Mouse (Mus musculus): ENCODE results near the gene Serpina10. TPM values are rescaled to one million over a fixed set of nuclear protein-coding genes. Genes with fewer than 3 reads are reported as not detected.
"Not testable (repeated sequence)": the region's sequence is repeated elsewhere in the genome, so short reads cannot be mapped to it uniquely, and the experiment has no call there.

The Serpina10 gene
- 31.6 and 35.6 TPM in 2 replicates for polyA plus RNA-seq (2015; fragmentation: Nextera tagmentation; extraction: Ambion mirVana)

GRCm38 (mm10) chr12:103631203-103631612 lies at the start of gene Serpina10:
Gene Serpina10 (minus strand): TSS chr12:103631444.
- Histone ChIP-seq H3K4me1 (replicated peaks) (peaks cover 4% of the 10 kb centered on the region; the same call in 1 of the 2 replicates), H3K4me2 (peak within 1 kb of the TSS; percentile 54), H3K9ac (peak within 1 kb of the TSS; percentile 57), H3K27ac (peak within 1 kb of the TSS; percentile 39), H3K27me3 (no peaks in the 10 kb centered on the region), H3K36me3 (0 out of 2 replicates have a peak, but pooled peaks cover 4% of the 10 kb centered on the region), H3K9me3 (replicated peaks) (no peaks in the 10 kb centered on the region), H3K4me3 (replicated peaks) (peak within 1 kb of the TSS; percentile 49)
- peak; percentile 49 for ATAC-seq (ENCODE audit: low read depth)
- DNase-seq = no peak
- 53% methylated on average over 3 of the region's 3 CpGs for WGBS (ENCODE audit: insufficient replicate concordance)

GRCm38 (mm10) chr12:103679853-103680252 lies 48.6 kb upstream of the Serpina10 start:
- ATAC-seq (ENCODE audit: low read depth) = peak; percentile 42
- 80% methylated on average over 1 of the region's 1 CpGs for WGBS (ENCODE audit: insufficient replicate concordance)
- not testable (repeated sequence) for H3K9ac ChIP-seq

GRCm38 (mm10) chr12:103676039-103676438 lies 44.8 kb upstream of the Serpina10 start, which contains the start of gene Serpina16:
Gene Serpina16 (minus strand): TSS chr12:103676139.
- Histone ChIP-seq H3K4me3 (replicated peaks) (no peak within 1 kb of the TSS), H3K27me3 (no peaks in the 10 kb centered on the region), H3K4me2 (no peak within 1 kb of the TSS), H3K9me3 (replicated peaks) (no peaks in the 10 kb centered on the region; the same call in 1 of the 2 replicates), H3K4me1 (replicated peaks) (peaks cover 7% of the 10 kb centered on the region; the same call in 1 of the 2 replicates), H3K9ac (no peak within 1 kb of the TSS), H3K27ac (no peak within 1 kb of the TSS), H3K36me3 (no peaks in the 10 kb centered on the region)
- no peak for DNase-seq
- 40% methylated on average over 1 of the region's 1 CpGs for WGBS (ENCODE audit: insufficient replicate concordance)
- ATAC-seq (ENCODE audit: low read depth) = no peak

More at GRCm38 (mm10) chr12:103679853-103680252, 48.6 kb upstream of the Serpina10 start:
- not testable (repeated sequence) for H3K4me1 ChIP-seq (replicated peaks); H3K4me3 ChIP-seq (replicated peaks); DNase-seq; H3K9me3 ChIP-seq (replicated peaks); H3K27me3 ChIP-seq; H3K4me2 ChIP-seq; H3K36me3 ChIP-seq; H3K27ac ChIP-seq

- 55% methylated on average over 2 of the region's 2 CpGs for WGBS (ENCODE audit: insufficient replicate concordance)
- no peaks in the 10 kb centered on the region for H3K36me3 ChIP-seq
- H3K27ac ChIP-seq = no peak overlapping the region
- H3K4me2 ChIP-seq = no peak overlapping the region
- no peak for ATAC-seq (ENCODE audit: low read depth)
- no peaks in the 10 kb centered on the region; the same call in 1 of the 2 replicates for H3K9me3 ChIP-seq (replicated peaks)
- H3K4me3 ChIP-seq (replicated peaks) = no peak overlapping the region
- H3K27me3 ChIP-seq = no peaks in the 10 kb centered on the region
- H3K9ac ChIP-seq = no peak overlapping the region
- peaks cover 8% of the 10 kb centered on the region; the same call in 1 of the 2 replicates for H3K4me1 ChIP-seq (replicated peaks)
- DNase-seq = no peak
These were observed 41.9 kb upstream of the Serpina10 start for GRCm38 (mm10) chr12:103673179-103673578.

- Histone ChIP-seq H3K4me1 (replicated peaks) (peaks cover 8% of the 10 kb centered on the region; the same call in 1 of the 2 replicates), H3K4me3 (replicated peaks) (no peak overlapping the region), H3K4me2 (no peak overlapping the region), H3K27ac (no peak overlapping the region), H3K27me3 (no peaks in the 10 kb centered on the region), H3K36me3 (no peaks in the 10 kb centered on the region), H3K9me3 (replicated peaks) (no peaks in the 10 kb centered on the region; the same call in 1 of the 2 replicates), H3K9ac (no peak overlapping the region)
- ATAC-seq (ENCODE audit: low read depth) (no peak), DNase-seq (no peak)
- 54% methylated on average over 3 of the region's 3 CpGs for WGBS (ENCODE audit: insufficient replicate concordance)
These were observed 40.2 kb upstream of the Serpina10 start for GRCm38 (mm10) chr12:103671483-103671882.

- DNase-seq (no peak), ATAC-seq (ENCODE audit: low read depth) (no peak)
- Histone ChIP-seq H3K27ac (no peak overlapping the region), H3K27me3 (no peaks in the 10 kb centered on the region), H3K36me3 (no peaks in the 10 kb centered on the region), H3K4me2 (no peak overlapping the region), H3K4me1 (replicated peaks) (peaks cover 8% of the 10 kb centered on the region; the same call in 1 of the 2 replicates), H3K4me3 (replicated peaks) (no peak overlapping the region), H3K9ac (no peak overlapping the region), H3K9me3 (replicated peaks) (peaks cover 2% of the 10 kb centered on the region; the same call in 1 of the 2 replicates)
- WGBS (ENCODE audit: insufficient replicate concordance) = 28% methylated on average over 2 of the region's 2 CpGs
These were observed 39.7 kb upstream of the Serpina10 start for GRCm38 (mm10) chr12:103670964-103671363.

- ATAC-seq (ENCODE audit: low read depth) = no peak
- H3K9me3 ChIP-seq (replicated peaks) = peaks cover 2% of the 10 kb centered on the region; the same call in 1 of the 2 replicates
- no peak overlapping the region for H3K4me2 ChIP-seq
- H3K4me3 ChIP-seq (replicated peaks) = no peak overlapping the region
- WGBS (ENCODE audit: insufficient replicate concordance) = 68% methylated on average over 5 of the region's 5 CpGs
- H3K27me3 ChIP-seq = no peaks in the 10 kb centered on the region
- no peaks in the 10 kb centered on the region for H3K36me3 ChIP-seq
- peaks cover 8% of the 10 kb centered on the region; the same call in 1 of the 2 replicates for H3K4me1 ChIP-seq (replicated peaks)
- no peak overlapping the region for H3K27ac ChIP-seq
- no peak overlapping the region for H3K9ac ChIP-seq
- DNase-seq = no peak
These were observed 39.1 kb upstream of the Serpina10 start for GRCm38 (mm10) chr12:103670344-103670743.

GRCm38 (mm10) chr12:103665286-103665685 lies 34.0 kb upstream of the Serpina10 start:
- ATAC-seq (ENCODE audit: low read depth) (no peak), DNase-seq (no peak)
- Histone ChIP-seq H3K27ac (no peak overlapping the region), H3K9me3 (replicated peaks) (0 out of 2 replicates have a peak, but pooled peaks cover 2% of the 10 kb centered on the region), H3K27me3 (no peaks in the 10 kb centered on the region), H3K4me2 (no peak overlapping the region), H3K4me3 (replicated peaks) (no peak overlapping the region), H3K36me3 (no peaks in the 10 kb centered on the region), H3K9ac (no peak overlapping the region), H3K4me1 (replicated peaks) (no peaks in the 10 kb centered on the region)
- WGBS (ENCODE audit: insufficient replicate concordance) = 66% methylated on average over 3 of the region's 3 CpGs

GRCm38 (mm10) chr12:103662053-103662452 lies 30.8 kb upstream of the Serpina10 start:
- not testable (repeated sequence) for H3K27ac ChIP-seq; H3K4me3 ChIP-seq (replicated peaks); H3K4me1 ChIP-seq (replicated peaks); H3K36me3 ChIP-seq; H3K9ac ChIP-seq; H3K4me2 ChIP-seq; H3K27me3 ChIP-seq; H3K9me3 ChIP-seq (replicated peaks); DNase-seq
- ATAC-seq (ENCODE audit: low read depth) = peak; percentile 30; the same call in 1 of the 2 replicates

GRCm38 (mm10) chr12:103660076-103660475 lies 28.8 kb upstream of the Serpina10 start:
- peaks cover 3% of the 10 kb centered on the region; the same call in 1 of the 2 replicates for H3K4me1 ChIP-seq (replicated peaks)
- H3K27me3 ChIP-seq = no peaks in the 10 kb centered on the region
- H3K36me3 ChIP-seq = no peaks in the 10 kb centered on the region
- DNase-seq (no peak), ATAC-seq (ENCODE audit: low read depth) (no peak)
- no peak overlapping the region for H3K4me3 ChIP-seq (replicated peaks)
- no peaks in the 10 kb centered on the region for H3K9me3 ChIP-seq (replicated peaks)
- H3K4me2 ChIP-seq = no peak overlapping the region
- H3K9ac ChIP-seq = no peak overlapping the region
- H3K27ac ChIP-seq = no peak overlapping the region
- 67% methylated on average over 5 of the region's 5 CpGs for WGBS (ENCODE audit: insufficient replicate concordance)

- DNase-seq (no peak), ATAC-seq (ENCODE audit: low read depth) (no peak)
- whole genome bisulfite sequencing (ENCODE audit: insufficient replicate concordance) = 49% methylated on average over 2 of the region's 2 CpGs
- no peak overlapping the region for H3K4me2 ChIP-seq
- H3K27me3 ChIP-seq = no peaks in the 10 kb centered on the region
- H3K4me3 ChIP-seq (replicated peaks) = no peak overlapping the region
- H3K9ac ChIP-seq = no peak overlapping the region
- no peaks in the 10 kb centered on the region for H3K36me3 ChIP-seq
- no peaks in the 10 kb centered on the region for H3K9me3 ChIP-seq (replicated peaks)
- peaks cover 3% of the 10 kb centered on the region; the same call in 1 of the 2 replicates for H3K4me1 ChIP-seq (replicated peaks)
- no peak overlapping the region for H3K27ac ChIP-seq
These were observed 27.9 kb upstream of the Serpina10 start for GRCm38 (mm10) chr12:103659171-103659570.

- Histone ChIP-seq H3K9ac (no peak overlapping the region), H3K27me3 (no peaks in the 10 kb centered on the region), H3K4me2 (no peak overlapping the region), H3K9me3 (replicated peaks) (no peaks in the 10 kb centered on the region), H3K4me1 (replicated peaks) (peaks cover 3% of the 10 kb centered on the region; the same call in 1 of the 2 replicates), H3K36me3 (no peaks in the 10 kb centered on the region), H3K4me3 (replicated peaks) (no peak overlapping the region), H3K27ac (no peak overlapping the region)
- DNase-seq (no peak), ATAC-seq (ENCODE audit: low read depth) (no peak)
- 51% methylated on average over 10 of the region's 10 CpGs for WGBS (ENCODE audit: insufficient replicate concordance)
These were observed 26.7 kb upstream of the Serpina10 start for GRCm38 (mm10) chr12:103657991-103658390.

All from liver, embryonic 13.5 days (tissue).